Mouse (Mus musculus) midbrain, embryonic 16.5 days (tissue): ENCODE measurements at regions not wholly inside any gene's neighbourhood (a gene's known extent, or its start where the extent isn't known, plus 50 kb on each side); places are given as distances from the start of the nearest gene placed in this dataset.

Experiments used
- ATAC-seq: fragments of 200-750 bp; cut with Nextera tagmentation; 2 replicates; pipeline ENCODE4 v1.8.0; 2017; ENCODE audit warnings: moderate TSS enrichment
- H3K27ac ChIP-seq: fragments of 300-500 bp; sonication (generic); 2 replicates; pipeline ENCODE4 v1.5.1; 2014; ENCODE audit warnings: mild to moderate bottlenecking, low read length, mixed read lengths
- H3K27me3 ChIP-seq: fragments of 300-500 bp; sonication (generic); 2 replicates; pipeline ENCODE4 v1.6.1; 2014; ENCODE audit warnings: low read depth, low read length, mixed read lengths; ENCODE audit not compliant: control insufficient read depth, insufficient read depth
- H3K36me3 ChIP-seq: fragments of 300-500 bp; sonication (generic); 2 replicates; pipeline ENCODE4 v1.6.1; 2014; ENCODE audit warnings: mild to moderate bottlenecking, low read length, moderate library complexity, mixed read lengths; ENCODE audit not compliant: control insufficient read depth, insufficient read depth
- H3K4me1 ChIP-seq: fragments of 300-500 bp; sonication (generic); 2 replicates; pipeline ENCODE4 v1.6.1; 2014; ENCODE audit warnings: mild to moderate bottlenecking, low read length, mixed read lengths; ENCODE audit not compliant: control insufficient read depth, insufficient read depth
- H3K4me2 ChIP-seq: fragments of 300-500 bp; sonication (generic); 2 replicates; pipeline ENCODE4 v1.6.1; 2014; ENCODE audit warnings: mild to moderate bottlenecking, low read length, mixed read lengths
- H3K4me3 ChIP-seq: fragments of 300-500 bp; sonication (generic); 2 replicates; pipeline ENCODE4 v1.5.1; 2014; ENCODE audit warnings: low read depth, mild to moderate bottlenecking, low read length, moderate library complexity, mixed read lengths
- H3K9ac ChIP-seq: fragments of 300-500 bp; sonication (generic); 2 replicates; pipeline ENCODE4 v1.6.1; 2014; ENCODE audit warnings: low read depth, low read length, mixed read lengths
- H3K9me3 ChIP-seq: fragments of 300-500 bp; sonication (generic); replicated peaks from 2 replicates; pipeline ENCODE4 v1.6.1; 2014; ENCODE audit warnings: mild to moderate bottlenecking, low read length, mixed read lengths; ENCODE audit not compliant: control insufficient read depth, poor library complexity, severe bottlenecking
- WGBS: fragments of 180-500 bp; shearing (Covaris S2); extraction: QIAGEN DNeasy Blood & Tissue Kit; methylation state at CpG from one replicate; pipeline ENCODE4 v1.1.7; 2014; 5-methylcytosine and 5-hydroxymethylcytosine counted together

DNA sequence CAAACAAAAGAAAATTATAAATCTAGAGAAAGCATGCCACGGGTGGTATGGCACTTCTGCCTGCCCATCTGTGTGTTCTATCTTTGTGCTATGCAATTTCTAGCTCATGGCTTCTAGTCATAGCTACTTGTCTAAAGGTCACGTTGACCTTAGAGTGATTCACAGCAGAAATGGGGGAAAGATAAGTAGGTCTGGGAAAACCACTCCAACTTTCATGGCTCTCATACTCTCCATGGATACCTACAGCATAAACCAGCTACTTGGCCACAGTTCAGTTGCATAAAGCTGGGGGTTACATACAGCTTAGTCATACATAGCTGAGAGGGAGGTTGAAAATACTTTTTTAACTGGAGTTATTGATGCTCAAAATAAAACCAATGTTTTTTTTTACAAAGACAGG, 100.6 kb upstream of the Trpc6 start:
- Histone ChIP-seq H3K9ac (no peak overlapping the region), H3K4me3 (no peak overlapping the region), H3K27ac (no peak overlapping the region), H3K36me3 (no peaks in the 10 kb centered on the region), H3K4me2 (no peak overlapping the region), H3K27me3 (no peaks in the 10 kb centered on the region), H3K9me3 (no peaks in the 10 kb centered on the region), H3K4me1 (no peaks in the 10 kb centered on the region)
- no peak for ATAC-seq
- WGBS = 80% methylated on average over 2 of the region's 2 CpGs

DNA sequence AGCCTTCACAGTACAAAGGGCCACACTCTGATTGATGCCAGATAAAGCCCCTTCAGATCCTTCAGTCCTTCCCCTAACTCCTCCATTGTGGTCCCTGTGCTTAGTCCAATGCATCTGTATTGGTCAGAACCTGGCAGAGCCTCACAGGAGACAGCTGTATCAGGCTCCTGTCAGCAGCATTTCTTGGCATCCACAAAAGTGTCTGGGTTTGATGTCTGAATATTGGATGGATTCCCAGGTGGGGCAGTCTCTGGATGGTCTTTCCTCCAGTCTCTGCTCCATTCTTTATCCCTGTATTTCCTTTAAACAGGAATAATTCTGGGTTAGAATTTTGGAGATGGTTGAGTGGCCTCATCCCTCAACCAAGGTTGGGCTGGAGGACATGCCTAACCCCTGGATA, 92.5 kb upstream of the Trpc6 start:
- H3K4me3 ChIP-seq = no peak overlapping the region
- no peaks in the 10 kb centered on the region for H3K4me1 ChIP-seq
- H3K4me2 ChIP-seq = no peak overlapping the region
- no peaks in the 10 kb centered on the region for H3K36me3 ChIP-seq
- no peak overlapping the region for H3K27ac ChIP-seq
- no peaks in the 10 kb centered on the region for H3K27me3 ChIP-seq
- ATAC-seq = no peak
- no peak overlapping the region for H3K9ac ChIP-seq
- no peaks in the 10 kb centered on the region for H3K9me3 ChIP-seq

DNA sequence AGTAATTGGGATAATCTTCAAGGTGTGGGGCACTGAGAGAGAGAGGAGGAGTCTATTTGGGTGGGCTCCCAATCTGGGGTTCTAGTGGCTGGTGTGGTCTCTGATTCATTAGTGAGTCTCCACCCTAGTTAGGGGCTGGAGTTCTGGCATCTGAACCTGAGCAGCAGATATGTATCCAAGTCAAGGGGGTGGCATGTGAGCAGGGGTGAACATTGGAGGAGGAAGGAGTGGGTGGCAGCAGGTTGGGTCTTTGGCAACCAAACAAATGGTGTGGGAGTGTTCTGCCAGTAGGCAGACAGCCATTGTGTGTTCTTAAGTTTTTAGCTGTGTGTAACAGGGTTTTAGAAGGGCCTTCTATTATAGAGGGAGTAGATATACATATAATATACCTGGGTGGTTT, 90.4 kb upstream of the Trpc6 start:
- ATAC-seq = no peak
- Histone ChIP-seq H3K9ac (no peak overlapping the region), H3K4me1 (no peaks in the 10 kb centered on the region), H3K4me2 (no peak overlapping the region), H3K4me3 (no peak overlapping the region), H3K36me3 (no peaks in the 10 kb centered on the region), H3K9me3 (no peaks in the 10 kb centered on the region), H3K27me3 (no peaks in the 10 kb centered on the region), H3K27ac (no peak overlapping the region)

DNA sequence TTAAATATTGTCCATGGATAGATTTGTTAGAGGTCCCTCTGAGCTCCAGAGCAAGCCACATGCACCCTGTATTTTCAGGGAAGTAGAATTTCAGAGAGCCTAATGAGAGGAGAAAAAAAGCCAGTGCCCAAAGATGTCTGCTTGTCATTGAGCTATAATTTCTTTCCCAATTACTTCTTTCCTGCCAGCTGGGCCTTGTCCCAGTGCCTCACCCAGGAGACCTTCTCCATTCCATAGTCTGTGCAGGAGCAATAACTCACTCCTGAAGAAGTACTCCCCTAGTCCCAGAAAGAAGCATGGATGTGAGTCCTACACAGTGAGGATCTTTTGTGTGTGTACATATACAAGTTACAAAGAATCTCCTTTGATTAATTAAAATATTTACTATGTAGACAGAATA, 89.4 kb upstream of the Trpc6 start:
- Histone ChIP-seq H3K36me3 (no peaks in the 10 kb centered on the region), H3K27ac (no peak overlapping the region), H3K4me1 (no peaks in the 10 kb centered on the region), H3K27me3 (no peaks in the 10 kb centered on the region), H3K9ac (no peak overlapping the region), H3K4me3 (no peak overlapping the region), H3K4me2 (no peak overlapping the region), H3K9me3 (no peaks in the 10 kb centered on the region)
- no peak for ATAC-seq

DNA sequence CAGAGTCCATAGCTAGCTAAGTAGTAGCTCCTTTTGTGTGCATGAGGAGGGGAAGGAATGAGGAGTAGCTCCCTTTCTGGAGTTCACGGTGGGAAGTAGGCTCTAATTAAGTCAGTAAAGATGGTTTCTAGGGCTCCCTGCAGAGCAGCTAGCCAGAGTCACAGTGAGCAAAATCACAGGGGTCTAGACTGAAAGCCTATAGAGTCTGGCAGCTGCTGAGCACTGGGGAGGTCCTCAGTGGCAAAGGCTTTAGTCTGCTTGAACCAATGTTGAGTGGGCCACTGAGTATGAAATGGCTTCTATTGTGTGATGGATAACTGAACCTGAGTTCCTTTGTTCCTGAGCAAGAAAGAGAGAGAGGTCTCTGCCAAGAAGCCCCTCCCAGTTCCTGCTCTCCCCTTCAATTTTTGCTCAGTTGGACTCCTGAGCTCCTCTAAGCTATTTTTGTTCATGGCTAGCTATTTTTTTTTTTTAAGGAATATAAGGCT, 84.8 kb upstream of the Trpc6 start:
- Histone ChIP-seq H3K9ac (no peak overlapping the region), H3K27me3 (no peaks in the 10 kb centered on the region), H3K4me2 (no peak overlapping the region), H3K27ac (no peak overlapping the region), H3K36me3 (no peaks in the 10 kb centered on the region), H3K4me3 (no peak overlapping the region), H3K9me3 (no peaks in the 10 kb centered on the region), H3K4me1 (no peaks in the 10 kb centered on the region)
- WGBS = 4% methylated on average over 1 of the region's 1 CpGs
- ATAC-seq = peak; percentile 54; the same call in 1 of the 2 replicates

DNA sequence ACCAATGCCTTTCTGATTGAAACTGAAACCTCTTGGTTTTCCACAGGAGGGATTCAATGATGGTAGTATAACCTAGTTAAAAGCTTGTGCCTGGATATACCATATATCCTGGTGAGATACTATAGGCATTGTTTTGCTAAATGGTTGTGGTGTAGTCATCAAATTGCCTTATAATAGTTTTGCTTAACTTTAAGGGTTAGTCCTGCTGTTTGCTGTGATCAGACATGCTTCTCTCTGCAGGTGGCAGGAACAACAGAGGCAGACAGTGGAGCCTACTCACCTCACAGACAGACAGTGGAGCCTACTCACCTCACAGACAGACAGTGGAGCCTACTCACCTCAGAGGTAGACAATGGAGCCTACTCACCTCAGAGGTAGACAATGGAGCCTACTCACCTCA, 82.2 kb upstream of the Trpc6 start:
- no peak for ATAC-seq
- Histone ChIP-seq H3K4me2 (no peak overlapping the region), H3K9ac (no peak overlapping the region), H3K9me3 (no peaks in the 10 kb centered on the region), H3K36me3 (no peaks in the 10 kb centered on the region), H3K4me3 (no peak overlapping the region), H3K27me3 (no peaks in the 10 kb centered on the region), H3K27ac (no peak overlapping the region), H3K4me1 (no peaks in the 10 kb centered on the region)

DNA sequence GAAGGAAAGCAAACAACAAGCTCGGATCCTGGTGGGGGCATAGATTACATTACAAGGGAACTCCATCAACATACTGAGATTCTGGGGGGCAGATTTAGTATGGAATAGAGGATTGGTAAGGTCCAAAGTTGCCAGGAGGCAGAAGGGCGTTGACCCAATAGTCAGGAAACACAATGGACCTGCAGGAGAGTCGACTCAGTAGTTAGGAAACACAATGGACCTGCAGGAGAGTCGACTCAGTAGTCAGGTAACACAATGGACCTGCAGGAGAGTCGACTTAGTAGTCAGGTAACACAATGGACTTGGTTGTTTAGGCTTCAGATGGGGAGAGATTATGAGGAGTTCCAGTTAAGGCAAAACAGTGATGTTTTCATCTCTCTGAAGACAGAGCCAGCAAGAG, 81.1 kb upstream of the Trpc6 start:
- Histone ChIP-seq H3K4me3 (no peak overlapping the region), H3K9ac (no peak overlapping the region), H3K9me3 (no peaks in the 10 kb centered on the region), H3K4me2 (no peak overlapping the region), H3K4me1 (no peaks in the 10 kb centered on the region), H3K36me3 (no peaks in the 10 kb centered on the region), H3K27ac (no peak overlapping the region), H3K27me3 (no peaks in the 10 kb centered on the region)
- no peak for ATAC-seq
- 31% methylated on average over 5 of the region's 5 CpGs for WGBS

DNA sequence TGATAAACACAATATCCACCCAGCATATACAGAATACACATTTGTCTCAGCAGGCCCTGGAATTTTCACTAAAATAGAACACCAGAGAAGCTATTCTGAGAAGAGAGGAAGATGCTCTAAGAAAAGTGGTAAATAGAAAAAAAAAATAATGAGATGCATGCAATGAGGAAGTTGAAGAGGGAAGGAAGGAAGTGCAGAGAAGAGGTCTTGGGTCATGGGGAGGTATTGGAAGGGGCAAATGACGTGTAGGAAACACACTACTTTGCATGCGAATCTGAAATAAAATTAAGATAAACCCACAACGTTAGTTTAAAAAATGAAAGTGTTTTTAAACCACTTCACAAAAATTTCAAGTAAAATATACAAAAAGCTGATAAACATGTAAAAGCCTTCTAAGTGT, 57.4 kb upstream of the Trpc6 start:
- 90% methylated on average over 3 of the region's 3 CpGs for WGBS
- no peak for ATAC-seq
- Histone ChIP-seq H3K9ac (no peak overlapping the region), H3K27ac (no peak overlapping the region), H3K36me3 (no peaks in the 10 kb centered on the region), H3K4me2 (no peak overlapping the region), H3K4me1 (no peaks in the 10 kb centered on the region), H3K4me3 (no peak overlapping the region), H3K27me3 (no peaks in the 10 kb centered on the region), H3K9me3 (no peaks in the 10 kb centered on the region)

DNA sequence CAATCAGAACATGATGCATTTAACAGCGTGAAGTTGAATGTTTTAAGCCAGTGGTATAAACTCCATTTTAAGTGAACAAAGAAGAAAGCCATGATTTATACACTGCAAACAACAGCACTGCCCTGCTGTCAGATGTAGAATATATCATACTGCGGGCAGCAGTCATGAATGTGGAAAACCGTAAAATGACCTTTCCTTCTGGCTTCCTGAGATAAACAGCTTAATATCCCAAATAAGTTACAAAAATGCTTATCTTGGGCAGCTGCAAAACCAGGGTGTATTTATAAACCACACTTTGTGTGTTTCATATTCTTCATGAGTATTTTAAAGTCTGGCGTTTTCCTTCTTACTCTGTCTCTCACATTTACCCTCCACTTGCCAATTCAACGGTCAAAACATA, 56.1 kb upstream of the Trpc6 start:
- 82% methylated on average over 5 of the region's 5 CpGs for WGBS
- no peaks in the 10 kb centered on the region for H3K36me3 ChIP-seq
- no peak overlapping the region for H3K4me3 ChIP-seq
- no peaks in the 10 kb centered on the region for H3K4me1 ChIP-seq
- no peak overlapping the region for H3K27ac ChIP-seq
- no peaks in the 10 kb centered on the region for H3K9me3 ChIP-seq
- ATAC-seq = peak; percentile 71
- H3K9ac ChIP-seq = no peak overlapping the region
- H3K27me3 ChIP-seq = no peaks in the 10 kb centered on the region
- no peak overlapping the region for H3K4me2 ChIP-seq
